Mouse (Mus musculus): ENCODE measurements around the gene Akap1.
"Not testable (repeated sequence)": the region's sequence is repeated elsewhere in the genome, so short reads cannot be mapped to it uniquely, and the experiment has no call there.

Akap1 gene

DNA sequence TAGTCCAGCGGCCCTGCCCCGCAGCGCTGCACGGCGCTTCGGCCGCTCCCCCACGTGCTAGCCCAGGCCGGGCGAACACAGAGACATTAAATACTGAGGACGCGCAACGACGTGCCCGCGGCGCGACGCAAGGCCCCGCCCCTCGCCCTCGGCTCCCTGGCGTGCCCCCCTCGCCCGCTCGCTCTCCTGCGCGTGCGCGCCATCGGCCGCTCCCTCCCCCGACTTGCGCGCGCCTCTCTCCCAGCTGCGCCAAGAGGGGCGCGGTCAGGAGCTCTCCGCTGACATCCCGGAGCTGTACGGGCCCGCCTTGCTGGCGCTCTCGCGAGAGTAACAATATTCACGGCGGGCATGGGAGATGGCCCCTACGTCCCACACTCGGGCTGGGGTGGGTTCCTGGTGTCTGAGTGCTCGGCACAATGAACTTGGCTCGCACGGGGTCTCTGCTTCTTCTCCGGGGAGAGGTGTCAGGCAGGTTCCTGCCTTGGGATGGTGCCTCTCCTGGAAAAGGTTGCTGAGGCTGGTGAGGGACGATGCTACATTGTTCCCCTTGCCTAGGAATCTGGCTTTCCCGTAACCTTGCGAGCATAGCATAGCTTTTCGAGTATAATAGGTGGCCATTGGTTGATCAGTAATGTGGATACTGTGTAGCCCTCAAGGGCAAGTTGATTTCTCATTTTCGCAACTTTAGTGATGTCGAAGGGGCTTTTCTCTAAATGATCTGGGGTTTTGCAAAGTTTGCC, at the start of gene Akap1:
TSS of gene Akap1 (minus strand) at position 129 of the 740 bp plus-strand sequence.
- peak; percentile 89 to 91 for DNase-seq (ENCODE audit: low spot score in 2 of 2)

DNA sequence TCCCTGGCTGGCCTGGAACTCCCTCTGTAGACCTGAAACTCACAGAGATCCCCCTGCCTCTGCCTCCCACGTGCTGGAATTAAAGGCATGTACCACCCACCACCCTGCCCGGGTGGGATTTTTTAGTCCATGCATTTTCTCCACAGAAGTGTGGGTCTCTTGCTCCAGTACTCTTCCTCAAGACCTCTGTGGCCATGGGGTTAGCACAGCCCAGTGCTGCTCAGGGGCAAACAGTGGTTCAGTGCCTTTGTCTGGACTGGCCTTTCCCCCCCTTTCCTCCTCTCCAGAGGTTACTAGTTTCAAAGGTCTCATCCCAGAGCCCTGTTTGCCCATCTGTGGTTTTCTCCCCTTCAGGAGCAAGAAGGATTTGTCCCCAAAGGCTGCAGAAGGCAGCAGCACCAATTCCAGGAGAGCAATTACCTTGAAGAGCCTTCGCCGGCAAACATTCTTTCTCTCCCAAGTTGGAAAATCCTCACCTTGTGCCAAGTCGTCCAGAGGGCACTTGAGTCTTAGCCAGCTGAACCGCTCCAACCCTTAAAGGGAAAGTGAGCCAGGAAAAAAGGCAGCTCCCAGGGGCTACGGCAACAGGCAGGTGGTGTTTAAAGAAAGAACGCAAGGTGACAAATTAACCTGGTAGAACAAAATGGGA, 45.1 kb upstream of the Akap1 start:
- DNase-seq (ENCODE audit: low spot score in 2 of 2): no peak

DNA sequence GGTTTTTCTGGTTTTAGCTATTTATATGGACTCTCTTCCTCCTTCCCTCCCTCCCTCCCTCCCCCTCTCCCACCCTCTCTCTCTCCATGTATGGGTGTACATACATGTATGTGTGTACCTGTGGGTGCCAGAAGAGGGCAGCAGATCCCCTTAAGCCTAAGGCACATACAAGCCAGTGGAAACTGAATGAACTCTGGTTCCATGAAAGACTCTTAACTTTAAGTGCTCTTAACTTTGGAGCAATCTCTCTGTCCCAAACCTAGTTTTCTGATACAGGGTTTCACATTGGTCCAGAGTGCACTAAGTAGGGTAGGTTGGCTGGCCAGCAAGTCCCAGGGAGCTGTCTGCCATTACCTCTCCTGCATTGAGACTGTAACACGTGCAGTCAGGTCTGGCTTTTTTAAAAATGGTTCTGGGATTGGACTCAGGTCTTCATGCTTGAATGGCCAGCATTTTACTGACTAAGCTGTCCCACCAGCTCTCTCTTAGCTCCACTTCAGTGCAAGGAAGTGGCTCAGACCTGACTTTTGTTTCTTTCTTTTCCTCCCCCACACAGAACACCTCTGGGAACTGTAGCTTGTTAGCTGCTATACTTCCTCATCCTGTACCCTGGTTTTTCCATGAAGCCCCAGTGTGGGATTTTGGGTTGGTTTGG, 44.3 kb upstream of the Akap1 start:
- peak in 1 of 2 experiments; percentile 33 for DNase-seq (ENCODE audit: low spot score in 2 of 2)

DNA sequence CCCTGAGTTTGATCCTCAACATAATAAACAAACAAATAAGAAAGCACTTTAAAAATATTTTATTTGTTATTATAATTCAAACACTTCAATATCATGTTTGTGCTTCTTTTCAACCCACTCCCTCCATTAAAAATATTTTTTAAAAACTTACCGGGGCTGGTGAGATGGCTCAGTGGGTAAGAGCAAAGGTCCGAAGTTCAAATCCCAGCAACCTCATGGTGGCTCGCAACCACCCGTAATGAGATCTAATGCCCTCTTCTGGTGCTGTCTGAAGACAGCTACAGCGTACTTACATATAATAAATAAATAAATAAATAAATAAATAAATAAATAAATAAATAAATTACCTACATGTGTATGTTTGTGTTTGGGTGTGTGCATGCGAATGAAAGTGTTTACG, 43.5 kb upstream of the Akap1 start:
- no peak for DNase-seq (ENCODE audit: low spot score in 2 of 2)

DNA sequence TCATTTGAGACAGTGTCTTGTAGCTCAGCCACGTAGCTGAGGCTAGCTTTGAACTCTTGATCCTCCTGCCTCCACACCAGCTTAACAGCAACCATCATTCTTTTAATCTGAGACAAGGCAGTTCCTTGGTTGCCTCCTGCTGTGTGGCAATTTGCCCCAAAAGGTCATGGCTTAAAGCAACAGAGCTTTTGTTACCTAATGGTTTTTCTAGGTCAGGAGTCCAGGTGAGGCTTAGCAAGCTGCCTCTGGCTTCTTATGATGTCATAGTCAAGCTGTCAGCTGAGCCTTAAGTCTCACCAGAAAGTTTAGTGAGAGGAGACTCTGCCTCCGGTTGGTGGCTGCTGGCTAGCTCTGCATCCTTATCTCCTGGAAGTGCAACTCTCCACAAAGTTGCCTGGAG, 41.2 kb upstream of the Akap1 start:
- DNase-seq (ENCODE audit: low spot score in 2 of 2): no peak

DNA sequence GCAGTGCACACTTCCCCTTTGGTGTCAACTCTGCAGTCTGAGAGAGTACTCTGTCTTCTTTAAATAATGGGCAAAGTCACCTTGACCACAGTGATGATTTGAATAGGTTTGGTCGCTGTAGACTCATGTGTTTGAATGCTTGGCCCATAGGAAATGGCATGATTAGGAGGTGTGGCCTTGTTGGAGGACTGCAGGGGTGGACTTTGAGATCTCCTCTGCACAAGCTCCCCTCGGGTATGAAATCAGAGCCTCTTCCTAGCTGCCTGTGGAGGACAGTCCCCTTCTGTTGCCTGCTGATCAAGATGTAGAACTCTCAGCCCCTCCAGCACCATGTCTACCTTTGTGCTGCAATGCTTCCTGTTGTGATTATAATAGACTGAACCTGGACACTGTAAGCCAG, 39.7 kb upstream of the Akap1 start:
- DNase-seq (ENCODE audit: low spot score in 2 of 2): no peak

DNA sequence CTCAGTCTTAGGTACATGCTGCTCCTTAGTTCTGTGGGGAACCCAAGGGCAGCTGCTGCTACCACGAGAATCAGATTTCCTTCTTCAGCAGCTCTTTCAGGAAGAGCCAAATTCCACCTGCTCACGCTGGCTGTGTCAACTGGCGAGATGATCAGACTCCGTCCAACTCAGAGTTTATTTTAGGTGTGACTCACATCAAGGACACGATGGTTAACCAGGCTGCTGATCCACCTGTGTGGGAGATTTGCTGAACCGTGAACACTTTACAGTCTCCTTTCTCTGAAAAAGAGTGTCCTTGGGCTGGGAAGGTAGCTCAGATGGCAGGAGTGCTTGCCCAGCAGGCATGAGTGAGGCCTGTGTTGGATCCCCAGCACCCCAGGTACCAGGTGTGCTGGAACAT, 38.4 kb upstream of the Akap1 start:
- no peak for DNase-seq (ENCODE audit: low spot score in 2 of 2)

DNA sequence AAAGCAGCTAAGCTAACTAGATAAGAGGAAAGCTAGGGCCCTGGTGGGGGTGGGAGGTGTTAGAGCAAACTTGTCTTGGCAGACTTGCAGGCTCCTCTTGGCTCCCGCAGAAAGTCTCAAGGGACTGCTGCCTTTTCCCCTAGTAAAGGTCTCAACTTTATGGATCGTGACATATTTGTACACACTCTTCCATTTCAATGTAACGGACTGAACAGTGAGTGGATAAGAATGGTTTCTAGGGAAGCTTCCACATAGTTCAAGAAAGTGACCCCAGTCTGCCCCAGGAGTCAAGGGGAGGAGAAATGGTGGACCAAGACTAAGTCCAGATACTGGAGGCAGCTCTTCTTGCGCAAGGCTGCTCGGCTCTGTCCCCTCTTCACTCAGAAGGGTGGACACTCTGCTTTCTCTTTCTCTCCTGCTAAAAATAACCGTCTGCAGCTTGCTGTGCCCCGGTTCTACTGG, 37.0 kb upstream of the Akap1 start:
- DNase-seq (ENCODE audit: low spot score in 2 of 2): no peak

DNA sequence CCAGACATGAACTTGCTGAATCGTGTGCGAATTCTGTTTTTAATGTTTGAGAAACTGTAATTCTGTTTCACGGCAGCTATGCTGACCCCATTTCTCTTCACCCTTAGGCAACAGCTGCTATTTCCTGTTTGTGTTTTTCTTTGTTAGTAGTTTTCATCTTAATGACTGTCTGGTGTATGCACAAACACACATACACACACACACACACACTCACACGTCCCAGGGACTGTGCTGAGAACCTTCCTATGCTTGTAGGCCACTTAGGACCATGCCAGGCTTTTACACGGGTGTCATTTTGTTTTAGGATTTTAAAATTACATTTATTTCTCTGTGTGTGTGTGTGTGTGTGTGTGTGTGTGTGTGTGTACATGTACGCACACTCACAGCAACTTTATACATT, 35.2 kb upstream of the Akap1 start:
- no peak for DNase-seq (ENCODE audit: low spot score in 2 of 2)

DNA sequence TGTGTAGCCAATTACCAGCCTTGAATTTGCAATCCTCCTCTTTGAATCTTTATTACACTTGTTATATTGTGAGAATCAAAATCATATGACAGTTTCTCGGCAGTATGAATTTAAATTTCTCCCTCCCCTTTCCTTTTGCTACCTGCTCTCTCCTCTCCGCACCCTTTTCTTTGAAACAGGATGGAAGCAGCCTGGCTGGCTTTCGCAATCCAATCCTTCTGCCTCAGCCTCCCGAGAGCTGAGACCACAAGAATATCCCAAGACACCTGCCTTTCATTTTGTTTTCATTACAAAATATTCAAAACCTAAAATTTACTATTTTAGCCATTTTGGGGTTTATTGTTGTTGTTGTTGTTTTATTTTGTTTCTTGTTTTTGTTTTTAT, 34.0 kb upstream of the Akap1 start:
- no peak for DNase-seq (ENCODE audit: low spot score in 2 of 2)

DNA sequence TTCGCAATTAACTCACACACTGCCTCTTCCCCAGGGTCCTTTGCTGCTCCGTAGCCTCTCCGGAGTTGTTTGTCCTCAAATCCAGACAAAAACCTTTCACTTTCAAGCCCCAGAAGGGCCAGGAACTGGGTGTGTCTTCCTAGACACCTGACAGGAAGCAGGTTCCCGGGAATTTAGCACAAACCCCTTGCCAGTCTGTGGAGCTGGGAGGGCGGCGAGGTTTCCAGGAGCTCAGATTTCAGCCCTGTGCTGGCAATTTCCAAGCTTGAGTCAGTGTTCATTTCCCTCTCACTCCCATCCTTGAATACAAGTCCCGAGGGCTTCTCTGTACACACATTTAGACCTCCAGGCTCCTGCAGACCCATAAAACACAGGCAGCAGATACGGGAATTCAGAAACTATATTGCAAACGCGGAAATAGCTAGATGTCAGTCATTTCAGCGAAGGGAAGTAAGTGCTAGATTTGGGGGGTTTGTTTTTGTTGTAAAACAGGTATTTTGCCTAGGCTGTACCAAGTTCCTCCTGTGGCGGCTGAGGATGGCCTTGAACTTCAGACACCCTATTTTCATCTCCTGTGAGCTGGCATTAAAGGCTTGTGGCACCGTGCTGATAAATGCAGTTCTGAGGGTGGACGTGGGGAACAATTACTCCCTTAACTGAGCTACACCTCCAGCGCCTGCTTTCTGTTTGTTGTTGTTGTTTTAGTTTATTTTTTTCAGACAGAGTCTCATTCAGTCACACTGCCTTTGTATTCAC, 33.4 kb upstream of the Akap1 start:
- DNase-seq (ENCODE audit: low spot score in 2 of 2): no peak

DNA sequence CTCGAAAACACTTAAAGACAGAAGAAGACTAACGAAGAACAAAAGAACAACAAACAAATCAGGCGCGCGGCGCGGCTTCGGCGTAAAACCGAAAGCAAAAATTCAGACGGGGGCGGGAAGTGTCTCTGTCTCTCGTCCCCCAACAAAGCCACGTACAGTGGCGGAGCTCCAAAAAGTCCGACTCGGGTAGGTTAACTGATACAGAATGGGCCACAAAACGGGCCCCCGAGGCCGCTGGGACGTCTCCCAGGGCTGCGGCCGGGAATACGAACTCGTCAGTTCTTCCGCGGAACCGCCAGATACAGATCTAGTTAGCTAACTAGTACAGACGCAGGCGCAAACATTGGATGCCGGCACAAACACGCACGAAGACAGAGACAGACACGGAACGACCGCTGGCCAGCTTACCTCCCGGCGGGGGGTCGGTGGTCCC, 31.4 kb upstream of the Akap1 start:
- peak; percentile 52 to 59 for DNase-seq (ENCODE audit: low spot score in 2 of 2)

DNA sequence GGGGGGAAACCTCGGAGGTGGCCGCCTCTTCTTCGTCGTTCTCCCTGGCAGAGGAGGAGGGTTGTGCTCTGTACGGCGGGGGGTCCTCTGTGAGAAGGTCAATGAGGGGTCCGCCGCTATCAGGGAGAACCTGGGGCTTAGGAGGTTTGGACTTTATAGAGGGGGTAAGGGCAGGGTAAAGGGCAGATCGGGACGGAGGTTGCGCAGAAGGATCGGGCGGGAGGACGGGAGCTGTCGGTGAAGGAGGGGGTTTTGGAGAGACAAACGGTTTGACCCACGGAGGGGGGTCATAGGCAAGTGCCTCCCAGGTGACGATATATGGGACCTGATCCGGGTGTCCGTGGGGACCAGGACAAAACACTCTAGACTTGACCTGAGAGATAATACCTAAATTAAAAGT, 30.8 kb upstream of the Akap1 start:
- peak in 1 of 2 experiments; percentile 28 for DNase-seq (ENCODE audit: low spot score in 2 of 2)

DNA sequence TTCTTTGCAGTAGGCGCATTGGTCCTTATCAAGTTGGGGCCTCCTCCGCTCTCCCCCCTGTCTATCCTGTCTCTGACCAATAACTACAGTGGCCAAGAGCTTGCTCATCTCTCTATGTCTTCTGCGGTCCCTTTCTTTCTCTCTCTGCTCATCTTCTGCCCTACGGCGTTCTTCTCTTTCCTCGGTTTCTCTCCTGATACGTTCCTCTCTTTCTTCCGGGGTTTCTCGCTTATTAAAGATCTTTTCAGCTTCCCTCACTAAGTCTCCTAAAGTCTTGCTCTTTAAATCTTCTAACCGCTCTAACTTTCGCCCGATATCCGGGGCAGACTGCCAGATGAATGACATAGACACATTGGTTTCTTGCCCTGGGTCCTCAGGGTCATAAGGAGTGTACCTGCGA, 29.9 kb upstream of the Akap1 start:
- DNase-seq (ENCODE audit: low spot score in 2 of 2): not testable (repeated sequence)

DNA sequence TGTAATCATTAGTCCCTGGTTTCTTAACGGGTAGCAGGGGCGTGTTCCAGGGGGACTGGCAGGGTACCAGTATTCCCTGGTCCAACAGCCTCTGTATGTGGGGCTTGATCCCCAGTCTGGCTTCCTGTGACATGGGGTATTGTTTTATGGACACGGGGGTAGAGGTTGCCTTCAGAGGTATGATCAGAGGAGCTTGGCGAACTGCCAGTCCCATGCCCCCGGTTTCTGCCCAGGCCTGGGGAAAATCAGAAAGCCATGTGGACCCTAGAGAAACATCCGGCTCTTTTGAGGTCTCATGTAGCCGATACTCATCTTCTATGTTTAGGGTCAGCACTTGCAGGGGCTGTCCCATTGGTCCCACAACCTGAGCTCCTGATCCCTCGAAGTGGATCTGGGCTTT, 29.1 kb upstream of the Akap1 start:
- not testable (repeated sequence) for DNase-seq (ENCODE audit: low spot score in 2 of 2)

DNA sequence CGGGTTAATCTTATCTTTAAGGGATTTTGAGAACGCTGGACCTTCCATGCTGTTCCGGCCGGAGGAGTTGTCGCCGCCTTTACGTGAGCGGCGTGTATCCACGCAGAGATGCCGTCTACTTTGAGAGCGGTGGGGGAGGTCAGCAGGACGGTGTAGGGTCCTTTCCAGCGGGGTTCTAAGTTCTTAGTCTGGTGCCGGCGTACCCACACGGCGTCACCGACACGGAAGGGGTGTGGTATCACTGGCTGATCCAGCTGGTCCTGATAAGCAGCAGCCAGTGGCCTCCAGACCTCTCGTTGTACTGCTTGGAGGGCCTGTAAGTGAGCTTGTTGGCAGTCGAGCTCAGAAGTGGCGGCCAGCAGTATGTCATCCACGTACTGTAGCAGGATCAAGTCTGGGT, 28.4 kb upstream of the Akap1 start:
- peak; percentile 17 to 23 for DNase-seq (ENCODE audit: low spot score in 2 of 2)

DNA sequence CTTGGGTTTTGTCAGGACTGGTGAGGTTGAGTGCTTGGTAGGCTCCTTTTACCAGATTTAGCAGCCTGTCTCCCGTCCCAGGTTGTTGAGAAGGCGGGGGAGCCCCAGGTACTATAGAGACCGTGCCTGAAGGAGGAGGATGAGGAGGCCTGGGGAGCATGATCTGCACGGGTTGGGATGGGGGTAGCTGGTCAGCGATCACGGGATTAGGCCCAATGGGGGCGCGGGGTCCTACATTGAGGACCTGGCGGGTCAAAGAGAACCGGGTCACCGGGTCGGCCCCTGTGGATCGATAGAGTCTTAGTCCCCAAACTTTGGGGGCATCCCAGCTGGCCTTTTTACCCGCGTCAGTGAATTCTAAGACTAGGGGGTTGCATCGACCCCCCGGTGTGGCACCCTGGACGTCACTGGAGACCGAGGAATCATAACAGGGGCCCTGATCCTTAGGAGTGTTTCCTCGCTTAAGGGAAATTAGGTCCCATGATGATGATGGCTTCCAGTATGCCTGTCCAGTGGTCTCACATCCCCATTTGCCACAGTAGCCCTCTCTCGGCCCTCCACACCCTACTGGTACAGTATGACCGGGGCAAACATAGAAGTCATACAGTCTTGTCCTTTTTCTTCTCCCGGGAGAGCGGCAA, 27.7 kb upstream of the Akap1 start:
- DNase-seq (ENCODE audit: low spot score in 2 of 2): peak; percentile 55 to 59

DNA sequence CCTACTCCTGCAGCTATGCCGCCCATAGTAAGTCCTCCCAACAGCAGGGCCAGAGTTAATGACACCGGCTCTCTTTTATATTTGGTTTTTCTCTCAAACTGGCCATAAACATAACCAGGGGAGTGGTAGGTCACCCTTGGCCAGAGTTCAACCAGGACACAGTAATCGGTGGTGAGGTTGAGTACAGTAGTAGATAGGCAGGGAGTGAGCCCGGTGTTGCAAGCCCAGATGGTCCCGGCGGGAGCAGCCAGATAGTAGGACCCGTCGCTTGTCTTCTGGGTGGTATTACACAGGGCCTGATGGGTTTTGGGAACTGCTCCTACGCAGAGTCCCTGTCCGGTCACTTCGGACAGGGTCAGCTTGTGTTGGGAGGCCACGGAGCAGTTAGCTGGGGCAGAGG, 27.1 kb upstream of the Akap1 start:
- DNase-seq (ENCODE audit: low spot score in 2 of 2): peak; percentile 33 to 34

DNA sequence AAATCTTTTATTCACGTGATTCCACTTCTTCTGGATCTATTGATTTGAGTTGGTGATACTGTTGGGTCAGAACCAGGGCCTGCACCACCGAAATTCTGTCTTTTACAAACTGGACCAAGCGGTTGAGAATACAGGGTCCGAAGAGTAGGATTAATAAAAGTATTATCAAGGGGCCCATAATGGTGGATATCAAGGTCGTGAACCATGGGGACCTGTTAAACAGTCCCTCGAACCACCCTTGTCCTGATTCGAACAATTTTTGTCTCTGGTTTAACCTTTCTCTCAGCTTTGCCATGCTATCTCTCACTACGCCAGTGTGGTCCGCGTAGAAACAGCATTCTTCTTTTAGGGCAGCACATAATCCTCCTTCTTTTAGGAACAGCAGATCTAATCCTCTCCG, 26.5 kb upstream of the Akap1 start:
- not testable (repeated sequence) for DNase-seq (ENCODE audit: low spot score in 2 of 2)

DNA sequence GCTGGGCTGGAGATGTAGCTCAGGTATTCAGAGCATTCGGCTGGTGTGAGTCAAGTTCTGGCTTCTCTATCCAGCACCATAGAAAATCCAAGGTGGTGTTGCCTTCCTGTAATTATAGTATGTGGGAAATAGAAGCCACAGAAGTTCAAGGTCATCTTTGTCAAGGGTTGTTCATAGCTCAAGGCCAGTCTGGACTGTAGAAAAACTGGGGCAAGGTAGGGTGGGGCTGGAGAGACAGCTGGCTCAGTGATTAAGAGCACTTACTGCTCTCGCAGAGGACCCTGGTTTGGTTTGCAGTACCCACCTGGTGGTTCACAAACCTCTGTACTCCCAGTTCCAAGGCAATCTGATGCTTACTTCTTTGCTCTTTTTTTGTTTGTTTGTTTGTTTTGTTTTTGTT, 24.6 kb upstream of the Akap1 start:
- DNase-seq (ENCODE audit: low spot score in 2 of 2): no peak

DNA sequence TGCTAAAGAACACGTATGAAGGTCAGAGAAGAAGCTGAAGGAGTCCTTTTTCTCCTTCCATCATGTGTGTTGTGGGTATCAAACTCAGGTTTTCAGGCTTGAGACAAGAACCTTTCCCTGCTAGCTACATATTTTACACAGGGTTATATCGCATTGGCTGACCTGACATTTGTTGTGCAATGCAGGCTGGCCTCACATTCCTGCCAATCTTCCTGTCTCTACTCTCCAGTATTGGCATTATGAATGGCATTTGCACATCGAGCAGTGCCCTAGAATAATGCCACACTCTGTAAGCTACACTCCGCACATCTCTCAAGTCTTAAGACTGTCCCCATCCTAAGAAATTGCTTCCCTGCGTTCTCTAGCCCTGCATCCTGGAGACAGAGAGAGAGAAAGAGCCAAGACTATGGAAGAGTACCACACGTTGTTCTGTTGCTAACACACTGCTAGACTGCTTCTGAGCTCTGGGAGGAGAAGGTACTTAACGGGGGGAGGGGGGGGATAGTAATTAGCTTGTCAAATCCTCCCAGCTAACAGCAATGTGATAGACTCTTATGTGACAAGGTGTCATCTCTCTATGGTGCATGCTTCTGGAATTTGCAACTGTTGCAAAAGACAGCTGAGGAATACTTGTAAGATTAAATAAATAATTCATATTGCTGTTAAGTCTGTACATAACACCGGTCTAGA, 20.1 kb upstream of the Akap1 start:
- no peak for DNase-seq (ENCODE audit: low spot score in 2 of 2)
